Mouse (Mus musculus) midbrain, embryonic 14.5 days (tissue): Measurements from ENCODE around the gene Dbt. TPM values are rescaled to one million over a fixed set of nuclear protein-coding genes. Genes with fewer than 3 reads are reported as not detected.
"Not testable (repeated sequence)": the region's sequence is repeated elsewhere in the genome, so short reads cannot be mapped to it uniquely, and the experiment has no call there.

Experiments
- ATAC-seq: fragments of 200-750 bp; cut with Nextera tagmentation; 2 replicates; pipeline ENCODE4 v1.8.0; 2017; ENCODE audit warnings: moderate number of reproducible peaks, moderate library complexity; ENCODE audit not compliant: low FRiP score, low TSS enrichment
- DNase-seq: peaks from one replicate; pipeline ENCODE4 v3.0.0-alpha.2; 2015
- H3K27ac ChIP-seq: fragments of 300-500 bp; sonication (generic); replicated peaks from 2 replicates; pipeline ENCODE4 v1.5.1; 2014; ENCODE audit warnings: mild to moderate bottlenecking, low read depth, low read length, moderate library complexity
- H3K27me3 ChIP-seq: fragments of 300-500 bp; sonication (generic); 2 replicates; pipeline ENCODE4 v1.6.1; 2014; ENCODE audit warnings: low read length, control low read depth, mixed read lengths; ENCODE audit not compliant: control insufficient read depth, insufficient read depth
- H3K36me3 ChIP-seq: fragments of 300-500 bp; sonication (generic); 2 replicates; pipeline ENCODE4 v1.6.1; 2014; ENCODE audit warnings: low read length, control low read depth; ENCODE audit not compliant: control insufficient read depth, insufficient read depth
- H3K4me1 ChIP-seq: fragments of 300-500 bp; sonication (generic); 2 replicates; pipeline ENCODE4 v1.6.1; 2014; ENCODE audit warnings: mild to moderate bottlenecking, antibody characterized with exemption, low read length, control low read depth; ENCODE audit not compliant: control insufficient read depth, insufficient read depth
- H3K4me2 ChIP-seq: fragments of 300-500 bp; sonication (generic); 2 replicates; pipeline ENCODE4 v1.6.1; 2014; ENCODE audit warnings: mild to moderate bottlenecking, low read length, moderate library complexity
- H3K4me3 ChIP-seq: fragments of 300-500 bp; sonication (generic); replicated peaks from 2 replicates; pipeline ENCODE4 v1.5.1; 2014; ENCODE audit warnings: low read depth, low read length
- H3K9ac ChIP-seq: fragments of 300-500 bp; sonication (generic); replicated peaks from 2 replicates; pipeline ENCODE4 v1.6.1; 2014; ENCODE audit warnings: mild to moderate bottlenecking, low read length, moderate library complexity
- H3K9me3 ChIP-seq: fragments of 300-500 bp; sonication (generic); 2 replicates; pipeline ENCODE4 v1.6.1; 2016; ENCODE audit warnings: low read length, control low read depth, mixed read lengths; ENCODE audit not compliant: control insufficient read depth
- WGBS: fragments of 180-500 bp; shearing (Covaris S2); extraction: QIAGEN DNeasy Blood & Tissue Kit; methylation state at CpG from one replicate; pipeline ENCODE4 v1.1.7; 2014; 5-methylcytosine and 5-hydroxymethylcytosine counted together
- polyA plus RNA-seq: library from polyadenylated mRNA; unstranded; fragments of >200 nt; fragmentation: Nextera tagmentation; extraction: Ambion mirVana; gene quantifications from 2 replicates; pipeline ENCODE4 v1.2.1, GENCODE M21; 2014

Dbt gene
- polyA plus RNA-seq, 1 experiment from 2014 or later: 7.5 TPM

DNA sequence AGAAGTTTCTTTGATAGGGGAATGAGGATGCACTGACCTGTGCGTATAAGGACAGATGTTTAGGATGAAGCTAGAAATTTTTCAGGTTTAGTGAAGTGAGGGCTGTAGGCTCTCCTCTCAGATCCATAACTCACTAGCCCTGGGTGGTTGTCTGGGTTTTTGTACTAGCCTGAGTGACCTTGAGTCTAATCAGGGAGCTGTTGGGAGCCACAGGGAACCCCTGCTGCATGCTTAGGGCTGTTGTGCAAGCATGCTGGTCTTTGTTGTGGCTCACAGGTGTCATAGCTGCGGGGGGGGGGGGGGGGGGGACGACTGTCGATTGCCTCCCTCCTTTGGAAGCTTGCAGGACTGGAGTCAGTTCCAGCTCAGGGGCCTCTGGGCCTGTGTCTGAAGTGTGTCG, 16.9 kb downstream of the Dbt start:
- Histone ChIP-seq H3K9ac (no peak overlapping the region), H3K4me2 (no peak overlapping the region), H3K27me3 (no peaks in the 10 kb centered on the region), H3K4me1 (no peaks in the 10 kb centered on the region), H3K27ac (no peak overlapping the region), H3K9me3 (no peaks in the 10 kb centered on the region), H3K36me3 (peaks cover 19% of the 10 kb centered on the region), H3K4me3 (no peak overlapping the region)
- ATAC-seq (no peak), DNase-seq (no peak)
- 59% methylated on average over 4 of the region's 5 CpGs for WGBS

DNA sequence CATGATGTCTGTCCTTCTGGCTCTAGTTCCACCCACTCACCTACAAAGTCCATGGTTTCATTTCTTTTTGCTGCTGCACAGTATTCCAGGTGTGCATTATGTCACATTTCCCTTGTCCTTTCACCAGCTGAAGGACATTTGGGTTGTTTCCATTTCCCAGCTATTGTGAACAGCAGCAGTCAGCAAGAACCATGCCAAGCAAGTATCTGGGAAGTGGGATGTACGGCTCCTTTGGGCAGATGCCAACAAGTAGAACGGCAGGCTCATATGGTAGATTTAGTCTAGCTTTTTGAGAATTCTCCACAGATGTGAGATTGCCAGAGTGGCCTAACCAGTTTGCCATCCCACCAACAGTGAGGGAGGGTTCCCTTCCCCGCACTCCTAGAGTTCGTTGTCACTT, 18.0 kb downstream of the Dbt start:
- Histone ChIP-seq H3K4me3 (no peak overlapping the region), H3K9ac (no peak overlapping the region), H3K36me3 (peaks cover 27% of the 10 kb centered on the region), H3K4me2 (no peak overlapping the region), H3K27ac (no peak overlapping the region), H3K27me3 (no peaks in the 10 kb centered on the region), H3K9me3 (no peaks in the 10 kb centered on the region), H3K4me1 (no peaks in the 10 kb centered on the region)
- no peak for DNase-seq
- no peak for ATAC-seq
- WGBS: 90% methylated on average over 4 of the region's 4 CpGs

DNA sequence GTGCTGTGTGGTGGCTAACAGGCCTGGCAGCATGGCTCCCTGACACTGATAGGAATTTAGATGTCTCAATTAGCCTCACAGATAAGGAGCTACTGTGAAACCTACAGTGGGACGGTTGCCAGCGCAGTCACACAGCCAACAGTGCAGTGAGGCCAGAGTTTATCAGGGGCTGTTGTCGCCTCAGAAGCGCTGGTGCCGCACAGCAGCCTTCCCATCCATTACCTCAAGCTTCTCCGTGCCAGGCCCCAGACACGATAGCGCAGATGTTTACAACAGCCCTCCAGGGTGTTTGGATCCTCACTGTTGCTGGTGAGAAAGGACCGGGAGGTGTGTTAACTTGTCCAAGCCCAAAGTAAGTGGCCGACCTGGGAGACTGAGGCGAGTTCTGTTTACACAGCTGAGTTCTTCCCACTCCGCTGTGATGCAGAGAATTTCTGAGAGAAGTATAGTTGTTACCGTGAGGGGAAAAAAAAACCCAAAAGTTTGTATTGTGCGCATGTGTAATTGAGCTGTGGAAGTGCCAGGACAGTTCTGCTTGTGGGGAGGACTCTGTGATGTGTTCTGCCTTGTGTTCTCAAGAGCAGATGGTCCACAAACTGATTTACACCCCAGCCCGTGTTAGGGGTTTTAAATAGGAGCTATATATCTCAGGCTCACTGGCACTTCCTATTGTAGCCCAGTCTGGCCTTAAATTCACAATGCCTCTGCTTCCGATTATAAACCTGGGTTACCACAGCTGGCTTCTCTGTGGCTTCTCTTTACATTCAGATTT, 23.7 kb downstream of the Dbt start:
- Histone ChIP-seq H3K9ac (no peak overlapping the region), H3K9me3 (no peaks in the 10 kb centered on the region), H3K27me3 (no peaks in the 10 kb centered on the region), H3K36me3 (peaks cover 58% of the 10 kb centered on the region), H3K4me1 (no peaks in the 10 kb centered on the region), H3K4me3 (no peak overlapping the region), H3K27ac (no peak overlapping the region), H3K4me2 (no peak overlapping the region)
- DNase-seq (no peak), ATAC-seq (no peak)
- 70% methylated on average over 16 of the region's 16 CpGs for WGBS

DNA sequence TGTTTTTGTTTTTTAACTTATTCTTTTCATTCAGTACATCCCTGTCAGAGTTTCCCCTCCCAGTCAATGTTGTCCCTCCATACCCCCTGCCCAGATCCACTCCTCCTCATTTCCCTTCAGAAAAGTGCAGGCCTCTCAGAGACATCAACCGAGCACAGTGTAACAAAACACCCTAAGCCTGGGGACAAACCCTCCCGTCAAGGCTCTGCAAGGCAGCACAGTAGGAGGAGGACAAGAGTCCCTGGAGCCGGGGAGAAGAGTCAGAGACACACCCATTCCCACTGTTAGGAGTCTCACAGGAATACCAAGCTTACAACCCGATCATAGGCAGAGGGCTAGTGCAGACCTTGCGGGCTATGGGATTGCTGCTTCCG, 24.3 kb downstream of the Dbt start:
- ATAC-seq: no peak

DNA sequence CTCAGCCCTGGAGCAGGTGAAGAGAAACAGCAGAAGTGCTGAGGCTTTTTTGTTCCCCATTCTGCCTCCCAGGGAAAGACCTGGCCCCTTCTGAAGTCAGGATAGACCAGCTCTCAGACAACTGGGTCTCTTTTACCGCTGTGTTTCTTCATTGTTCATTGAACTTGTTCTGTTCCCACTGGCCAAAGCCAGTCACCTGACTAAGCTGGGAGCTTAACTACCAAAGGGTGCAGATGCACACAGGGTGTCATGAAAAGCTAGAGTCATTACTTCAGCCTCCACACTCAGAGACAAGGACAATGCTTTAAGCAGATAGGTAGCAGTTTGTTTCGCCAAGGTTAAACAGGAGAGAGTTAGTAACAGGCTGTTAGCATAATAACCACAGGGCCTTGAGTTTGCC, 29.2 kb downstream of the Dbt start:
- no peak overlapping the region for H3K27ac ChIP-seq
- H3K4me3 ChIP-seq: no peak overlapping the region
- H3K4me1 ChIP-seq: no peaks in the 10 kb centered on the region
- no peaks in the 10 kb centered on the region for H3K9me3 ChIP-seq
- ATAC-seq (no peak), DNase-seq (no peak)
- WGBS: 91% methylated on average over 2 of the region's 2 CpGs
- H3K4me2 ChIP-seq: no peak overlapping the region
- peaks cover 60% of the 10 kb centered on the region for H3K36me3 ChIP-seq
- no peak overlapping the region for H3K9ac ChIP-seq
- no peaks in the 10 kb centered on the region for H3K27me3 ChIP-seq

More for the DNA sequence above, 24.3 kb downstream of the Dbt start:
- H3K9me3 ChIP-seq: no peaks in the 10 kb centered on the region
- peaks cover 63% of the 10 kb centered on the region for H3K36me3 ChIP-seq
- WGBS: 47% methylated on average over 6 of the region's 6 CpGs
- no peak overlapping the region for H3K27ac ChIP-seq
- H3K9ac ChIP-seq: no peak overlapping the region
- no peaks in the 10 kb centered on the region for H3K4me1 ChIP-seq
- DNase-seq: no peak
- H3K4me3 ChIP-seq: no peak overlapping the region
- no peaks in the 10 kb centered on the region for H3K27me3 ChIP-seq
- no peak overlapping the region for H3K4me2 ChIP-seq

DNA sequence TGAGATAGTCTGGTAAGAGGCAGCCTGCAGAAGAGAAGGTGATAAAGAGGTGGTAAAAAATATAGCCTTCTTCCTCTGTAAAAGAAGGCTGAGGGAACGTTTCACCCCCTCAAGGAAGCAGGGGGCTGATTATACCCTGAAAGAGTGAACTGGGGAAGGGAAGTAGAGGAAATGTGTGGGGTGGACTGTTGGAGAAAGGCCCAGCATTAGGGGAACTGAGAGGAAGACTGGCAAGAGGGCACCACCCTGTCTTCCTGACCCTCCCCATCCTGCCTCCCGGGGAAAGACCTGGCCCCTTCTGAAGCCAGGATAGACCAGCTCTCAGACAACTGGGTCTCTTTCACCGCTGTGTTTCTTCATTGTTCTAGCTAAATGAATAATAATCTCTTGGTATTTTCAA, 29.7 kb downstream of the Dbt start:
- DNase-seq (no peak), ATAC-seq (no peak)
- no peak overlapping the region for H3K4me3 ChIP-seq
- no peaks in the 10 kb centered on the region for H3K27me3 ChIP-seq
- H3K9ac ChIP-seq: no peak overlapping the region
- H3K9me3 ChIP-seq: no peaks in the 10 kb centered on the region
- WGBS: 85% methylated on average over 3 of the region's 3 CpGs
- H3K4me2 ChIP-seq: no peak overlapping the region
- H3K27ac ChIP-seq: no peak overlapping the region
- H3K36me3 ChIP-seq: peaks cover 60% of the 10 kb centered on the region
- no peaks in the 10 kb centered on the region for H3K4me1 ChIP-seq

DNA sequence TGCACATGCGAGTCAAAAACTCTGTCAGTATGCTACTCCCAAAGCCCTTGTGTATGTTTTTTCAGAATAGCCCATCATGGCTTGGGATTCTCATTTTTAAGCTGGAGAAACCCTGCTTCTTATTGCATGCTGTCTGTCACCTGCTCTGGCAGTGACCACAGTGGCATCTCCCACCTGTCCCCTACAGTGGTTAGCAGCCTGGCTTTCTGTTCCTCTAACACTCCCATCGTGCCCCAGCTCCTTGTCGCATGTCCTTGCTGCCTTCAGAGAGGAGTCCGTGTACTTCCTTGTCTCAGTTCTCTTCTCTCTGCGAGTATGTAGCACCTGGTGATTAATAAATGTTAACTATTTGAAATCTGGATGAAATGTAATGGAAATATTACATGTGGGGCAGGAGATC, 34.6 kb downstream of the Dbt start:
- WGBS: 91% methylated on average over 5 of the region's 5 CpGs
- no peaks in the 10 kb centered on the region for H3K9me3 ChIP-seq
- no peak overlapping the region for H3K4me3 ChIP-seq
- no peaks in the 10 kb centered on the region for H3K27me3 ChIP-seq
- DNase-seq (no peak), ATAC-seq (no peak)
- H3K9ac ChIP-seq: no peak overlapping the region
- H3K4me2 ChIP-seq: no peak overlapping the region
- H3K4me1 ChIP-seq: no peaks in the 10 kb centered on the region
- H3K36me3 ChIP-seq: peaks cover 44% of the 10 kb centered on the region
- H3K27ac ChIP-seq: no peak overlapping the region

DNA sequence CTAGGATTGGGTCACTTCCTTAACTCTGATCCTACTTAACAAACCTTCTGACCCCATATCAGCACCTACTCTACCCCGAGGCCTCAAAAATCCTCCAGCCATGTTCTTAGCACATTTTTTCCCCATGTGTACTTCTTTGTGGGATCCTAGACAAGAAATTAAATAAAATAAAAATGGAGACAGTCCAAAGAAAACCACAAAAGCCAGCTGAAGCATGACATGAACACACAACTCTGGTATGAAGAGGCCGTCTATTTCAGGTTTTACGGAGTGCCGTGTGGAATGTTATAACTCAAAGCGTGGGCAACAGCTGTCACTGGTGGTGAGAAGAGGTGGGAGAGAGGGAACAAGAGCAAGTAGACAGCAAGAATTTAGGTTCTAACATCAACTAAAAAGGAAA, 38.5 kb downstream of the Dbt start:
- no peaks in the 10 kb centered on the region for H3K9me3 ChIP-seq
- no peak overlapping the region for H3K4me3 ChIP-seq
- H3K4me2 ChIP-seq: no peak overlapping the region
- no peak overlapping the region for H3K9ac ChIP-seq
- ATAC-seq: no peak
- no peak for DNase-seq
- no peaks in the 10 kb centered on the region for H3K27me3 ChIP-seq
- H3K27ac ChIP-seq: no peak overlapping the region
- WGBS: 97% methylated on average over 5 of the region's 5 CpGs
- peaks cover 26% of the 10 kb centered on the region for H3K36me3 ChIP-seq
- no peaks in the 10 kb centered on the region for H3K4me1 ChIP-seq

DNA sequence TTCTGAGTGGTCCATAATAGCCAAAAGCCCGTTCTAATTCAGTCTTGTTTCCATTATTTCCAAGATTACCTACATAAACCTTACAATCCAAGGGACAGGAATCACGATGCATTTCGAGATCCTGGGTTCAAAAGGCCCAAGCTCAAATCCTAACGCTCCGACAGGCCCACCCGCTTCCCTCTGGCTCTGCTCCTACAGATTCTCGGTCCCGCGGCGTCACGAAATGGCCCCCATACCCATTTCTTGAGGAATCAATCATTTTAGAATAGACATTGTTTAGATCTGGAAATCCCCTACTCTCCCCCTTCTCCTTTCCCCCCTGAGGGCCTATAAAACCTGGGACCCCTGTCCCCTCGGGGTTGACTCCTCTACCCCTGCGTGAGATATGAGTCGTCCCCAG, 48.4 kb downstream of the Dbt start:
- H3K36me3 ChIP-seq, H3K27ac ChIP-seq, H3K4me2 ChIP-seq, H3K4me3 ChIP-seq, ATAC-seq, H3K9me3 ChIP-seq, H3K9ac ChIP-seq, H3K4me1 ChIP-seq, DNase-seq, H3K27me3 ChIP-seq: not testable (repeated sequence)
- WGBS: 96% methylated on average over 13 of the region's 14 CpGs
